Mouse (Mus musculus) neural tube, embryonic 12.5 days (tissue): ENCODE data around the gene Jkamp. TPM values are rescaled to one million over a fixed set of nuclear protein-coding genes. Genes with fewer than 3 reads are reported as not detected.

Experiments used
- ATAC-seq: fragments of 200-750 bp; cut with Nextera tagmentation; 2 replicates; pipeline ENCODE4 v1.8.0; 2017; ENCODE audit warnings: low read depth, mild to moderate bottlenecking, moderate TSS enrichment, moderate library complexity; ENCODE audit not compliant: low FRiP score
- H3K27ac ChIP-seq: fragments of 300-500 bp; sonication (generic); 2 replicates; pipeline ENCODE4 v1.5.1; 2016
- H3K27me3 ChIP-seq: fragments of 300-500 bp; sonication (generic); replicated peaks from 2 replicates; pipeline ENCODE4 v1.6.1; 2016; ENCODE audit warnings: mild to moderate bottlenecking
- H3K36me3 ChIP-seq: fragments of 300-500 bp; sonication (generic); 2 replicates; pipeline ENCODE4 v1.6.1; 2016; ENCODE audit warnings: mild to moderate bottlenecking
- H3K4me1 ChIP-seq: fragments of 300-500 bp; sonication (generic); 2 replicates; pipeline ENCODE4 v1.6.1; 2016
- H3K4me2 ChIP-seq: fragments of 300-500 bp; sonication (generic); replicated peaks from 2 replicates; pipeline ENCODE4 v1.6.1; 2016; ENCODE audit warnings: mild to moderate bottlenecking
- H3K4me3 ChIP-seq: fragments of 300-500 bp; sonication (generic); 2 replicates; pipeline ENCODE4 v1.5.1; 2016
- H3K9ac ChIP-seq: fragments of 300-500 bp; sonication (generic); 2 replicates; pipeline ENCODE4 v1.6.1; 2016; ENCODE audit warnings: mild to moderate bottlenecking
- H3K9me3 ChIP-seq: fragments of 300-500 bp; sonication (generic); 2 replicates; pipeline ENCODE4 v1.6.1; 2016; ENCODE audit warnings: mild to moderate bottlenecking
- WGBS: fragments of 180-500 bp; shearing (Covaris S2); methylation state at CpG from one replicate; pipeline ENCODE4 v1.1.7; 2016; 5-methylcytosine and 5-hydroxymethylcytosine counted together
- polyA plus RNA-seq: library from polyadenylated mRNA; unstranded; fragments of >200 nt; fragmentation: Nextera tagmentation; extraction: Ambion mirVana; gene quantifications from 2 replicates; pipeline ENCODE4 v1.2.1, GENCODE M21; 2016

Gene Jkamp
- polyA plus RNA-seq, 1 experiment from 2014 or later = 118 TPM

- Histone ChIP-seq H3K9me3 (no peaks in the 10 kb centered on the region), H3K27ac (no peak overlapping the region), H3K9ac (no peak overlapping the region), H3K27me3 (no peaks in the 10 kb centered on the region), H3K4me1 (no peaks in the 10 kb centered on the region), H3K36me3 (no peaks in the 10 kb centered on the region), H3K4me3 (no peak overlapping the region), H3K4me2 (no peak overlapping the region)
- WGBS = 93% methylated on average over 1 of the region's 1 CpGs
- no peak for ATAC-seq
Observed at GRCm38 (mm10) chr12:72057780-72058179, 27.6 kb upstream of the Jkamp start.

- Histone ChIP-seq H3K4me3 (peak overlapping the region; percentile 67), H3K9ac (peak overlapping the region; percentile 74), H3K36me3 (peaks cover 4% of the 10 kb centered on the region; the same call in 1 of the 2 replicates), H3K27ac (0 out of 2 replicates have a peak overlapping the region, but pooled peaks have one; percentile 32), H3K4me2 (peak overlapping the region; percentile 79), H3K27me3 (peaks cover 9% of the 10 kb centered on the region; the same call in 1 of the 2 replicates), H3K4me1 (peaks cover 6% of the 10 kb centered on the region; the same call in 1 of the 2 replicates), H3K9me3 (no peaks in the 10 kb centered on the region)
- 4% methylated on average over 40 of the region's 40 CpGs for WGBS
- peak; percentile 63 for ATAC-seq
Observed at GRCm38 (mm10) chr12:72069626-72070326, 15.6 kb upstream of the Jkamp start.

- H3K9me3 ChIP-seq = no peaks in the 10 kb centered on the region
- peaks cover 4% of the 10 kb centered on the region; the same call in 1 of the 2 replicates for H3K36me3 ChIP-seq
- H3K27me3 ChIP-seq = peaks cover 9% of the 10 kb centered on the region; the same call in 1 of the 2 replicates
- peak within 1 kb of the TSS; percentile 67 for H3K4me3 ChIP-seq
- peaks cover 6% of the 10 kb centered on the region; the same call in 1 of the 2 replicates for H3K4me1 ChIP-seq
- ATAC-seq = peak; percentile 92
- H3K27ac ChIP-seq = peak within 1 kb of the TSS; percentile 46; the same call in 1 of the 2 replicates
- WGBS = under 1% methylated on average over 94 of the region's 94 CpGs
- H3K4me2 ChIP-seq = peak within 1 kb of the TSS; percentile 79
- H3K9ac ChIP-seq = peak within 1 kb of the TSS; percentile 74
Observed at GRCm38 (mm10) chr12:72070327-72071269, 14.8 kb upstream of the Jkamp start, which contains the start of gene Gpr135. Gene Gpr135, minus strand, starts transcription at chr12:72071125.

- ATAC-seq = no peak
- no peak overlapping the region for H3K9ac ChIP-seq
- peaks cover 4% of the 10 kb centered on the region; the same call in 1 of the 2 replicates for H3K36me3 ChIP-seq
- peaks cover 3% of the 10 kb centered on the region for H3K4me1 ChIP-seq
- no peak overlapping the region for H3K27ac ChIP-seq
- no peaks in the 10 kb centered on the region for H3K27me3 ChIP-seq
- 89% methylated on average over 3 of the region's 3 CpGs for WGBS
- H3K9me3 ChIP-seq = no peaks in the 10 kb centered on the region
- H3K4me3 ChIP-seq = no peak overlapping the region
- H3K4me2 ChIP-seq = no peak overlapping the region
Observed at GRCm38 (mm10) chr12:72078248-72078647, 7.1 kb upstream of the Jkamp start.

- Histone ChIP-seq H3K4me2 (no peak overlapping the region), H3K4me3 (no peak overlapping the region)
Observed at GRCm38 (mm10) chr12:72081961-72082360, 3.4 kb upstream of the Jkamp start.

DNA sequence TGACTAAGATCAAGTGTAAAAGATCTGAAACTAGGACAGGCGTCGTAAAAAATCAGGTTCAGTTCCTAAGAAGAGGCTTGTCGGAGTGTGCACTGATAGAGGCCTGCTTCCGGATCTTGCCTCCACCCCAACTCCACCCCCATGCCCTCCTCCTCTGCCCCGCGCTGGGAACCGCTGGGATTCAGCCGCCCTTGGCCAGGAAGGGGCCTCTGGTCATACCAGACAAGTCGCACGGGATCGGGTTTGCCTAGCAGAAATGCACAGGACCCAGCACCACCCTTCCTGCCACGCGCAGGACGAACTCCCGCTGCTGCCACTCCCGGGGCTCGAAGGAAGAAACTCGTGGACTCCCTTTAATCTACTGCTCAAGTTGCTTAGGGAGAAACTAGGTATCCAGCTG lies 3.0 kb upstream of the Jkamp start:
- Histone ChIP-seq H3K27me3 (no peaks in the 10 kb centered on the region), H3K4me3 (no peak overlapping the region), H3K4me1 (peaks cover 17% of the 10 kb centered on the region), H3K4me2 (peak overlapping the region; percentile 49), H3K9ac (no peak overlapping the region), H3K9me3 (no peaks in the 10 kb centered on the region), H3K27ac (no peak overlapping the region), H3K36me3 (no peaks in the 10 kb centered on the region)
- ATAC-seq = no peak
- WGBS = 32% methylated on average over 18 of the region's 18 CpGs

More at GRCm38 (mm10) chr12:72081961-72082360, 3.4 kb upstream of the Jkamp start:
- Histone ChIP-seq H3K9me3 (no peaks in the 10 kb centered on the region), H3K27me3 (no peaks in the 10 kb centered on the region), H3K36me3 (no peaks in the 10 kb centered on the region), H3K27ac (no peak overlapping the region), H3K4me1 (peaks cover 14% of the 10 kb centered on the region), H3K9ac (no peak overlapping the region)
- no peak for ATAC-seq
- 70% methylated on average over 3 of the region's 3 CpGs for WGBS

GRCm38 (mm10) chr12:72083265-72083664 lies 2.1 kb upstream of the Jkamp start:
- Histone ChIP-seq H3K9ac (no peak overlapping the region), H3K27me3 (no peaks in the 10 kb centered on the region), H3K4me1 (peaks cover 26% of the 10 kb centered on the region), H3K4me3 (no peak overlapping the region), H3K36me3 (no peaks in the 10 kb centered on the region), H3K27ac (no peak overlapping the region), H3K9me3 (no peaks in the 10 kb centered on the region), H3K4me2 (no peak overlapping the region)
- ATAC-seq = no peak
- WGBS = 88% methylated on average over 9 of the region's 9 CpGs

DNA sequence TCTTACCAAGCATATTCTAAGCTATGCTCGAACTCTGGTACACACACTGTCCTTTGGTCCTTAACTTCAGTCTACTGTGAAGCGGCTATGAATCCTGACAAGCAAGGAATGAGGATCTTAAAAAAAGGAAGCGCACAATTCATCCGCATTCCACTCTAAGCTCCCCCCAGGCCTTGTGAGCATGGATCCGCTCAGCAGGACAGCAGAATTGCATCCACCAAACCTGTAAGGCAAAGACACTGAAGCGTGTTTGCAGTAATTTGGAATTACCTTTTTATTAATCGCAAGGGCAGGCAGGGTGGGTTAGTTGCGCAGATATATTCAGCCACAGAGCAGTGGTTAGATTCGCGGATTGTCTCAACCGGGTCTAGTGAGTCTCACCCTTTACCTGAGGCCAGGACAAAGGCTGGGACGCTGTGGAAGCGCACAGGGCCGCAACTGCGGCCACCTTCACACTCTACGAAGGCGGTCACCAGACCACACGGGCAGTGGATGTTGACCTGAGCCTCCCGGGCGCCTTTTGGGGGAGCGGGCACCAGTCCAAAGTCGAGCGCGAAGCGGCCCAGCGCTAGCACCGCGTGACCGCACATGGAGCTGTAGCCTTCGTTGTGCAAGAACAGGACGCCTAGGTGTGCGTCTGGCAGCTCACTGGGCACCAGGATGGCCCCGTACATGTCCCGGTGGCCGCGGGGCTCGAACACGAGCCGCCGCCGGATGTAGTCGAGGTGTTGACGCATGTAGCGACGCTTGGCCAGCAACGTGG lies 947 bp upstream of the Jkamp start:
- no peaks in the 10 kb centered on the region for H3K9me3 ChIP-seq
- H3K4me3 ChIP-seq = peak overlapping the region; percentile 53
- H3K4me2 ChIP-seq = peak overlapping the region; percentile 78
- WGBS = 4% methylated on average over 46 of the region's 46 CpGs
- H3K9ac ChIP-seq = peak overlapping the region; percentile 72
- no peaks in the 10 kb centered on the region for H3K27me3 ChIP-seq
- no peaks in the 10 kb centered on the region for H3K36me3 ChIP-seq
- ATAC-seq = peak; percentile 0; the same call in 1 of the 2 replicates
- peak overlapping the region; percentile 66 for H3K27ac ChIP-seq
- peaks cover 26% of the 10 kb centered on the region for H3K4me1 ChIP-seq

- Histone ChIP-seq H3K4me1 (peaks cover 26% of the 10 kb centered on the region), H3K9me3 (no peaks in the 10 kb centered on the region)
- WGBS = under 1% methylated on average over 31 of the region's 31 CpGs
Observed at GRCm38 (mm10) chr12:72085024-72085328, 413 bp upstream of the Jkamp start.

GRCm38 (mm10) chr12:72086166-72086825 lies 907 bp downstream of the Jkamp start:
- peak overlapping the region; percentile 78 for H3K4me2 ChIP-seq
- H3K36me3 ChIP-seq = peaks cover 9% of the 10 kb centered on the region
- peaks cover 26% of the 10 kb centered on the region for H3K4me1 ChIP-seq
- 2% methylated on average over 18 of the region's 18 CpGs for WGBS
- ATAC-seq = no peak
- H3K27me3 ChIP-seq = no peaks in the 10 kb centered on the region
- no peaks in the 10 kb centered on the region for H3K9me3 ChIP-seq
- peak overlapping the region; percentile 86 for H3K27ac ChIP-seq
- H3K4me3 ChIP-seq = peak overlapping the region; percentile 53
- peak overlapping the region; percentile 76 for H3K9ac ChIP-seq

More at GRCm38 (mm10) chr12:72085024-72085328, 413 bp upstream of the Jkamp start:
- Histone ChIP-seq H3K27me3 (no peaks in the 10 kb centered on the region), H3K4me2 (peak overlapping the region; percentile 78), H3K27ac (peak overlapping the region; percentile 66), H3K36me3 (peaks cover 2% of the 10 kb centered on the region), H3K4me3 (peak overlapping the region; percentile 53), H3K9ac (peak overlapping the region; percentile 72)
- ATAC-seq = no peak

- Histone ChIP-seq H3K27ac (no peak overlapping the region), H3K27me3 (no peaks in the 10 kb centered on the region), H3K4me3 (no peak overlapping the region), H3K4me1 (peaks cover 14% of the 10 kb centered on the region), H3K4me2 (no peak overlapping the region), H3K9me3 (no peaks in the 10 kb centered on the region), H3K36me3 (peaks cover 40% of the 10 kb centered on the region), H3K9ac (no peak overlapping the region)
- ATAC-seq = no peak
- 80% methylated on average over 4 of the region's 4 CpGs for WGBS
Observed at GRCm38 (mm10) chr12:72089802-72090201, 4.4 kb downstream of the Jkamp start.
